Mouse (Mus musculus): ENCODE measurements around the gene Rps11.
"Not testable (repeated sequence)": the region's sequence is repeated elsewhere in the genome, so short reads cannot be mapped to it uniquely, and the experiment has no call there.

Rps11 gene

GRCm38 (mm10) chr7:45112529-45112928 is 11.7 kb downstream of the Rps11 start:
- no peak for DNase-seq (ENCODE audit: extremely low read depth, low read depth, low spot score)

DNA sequence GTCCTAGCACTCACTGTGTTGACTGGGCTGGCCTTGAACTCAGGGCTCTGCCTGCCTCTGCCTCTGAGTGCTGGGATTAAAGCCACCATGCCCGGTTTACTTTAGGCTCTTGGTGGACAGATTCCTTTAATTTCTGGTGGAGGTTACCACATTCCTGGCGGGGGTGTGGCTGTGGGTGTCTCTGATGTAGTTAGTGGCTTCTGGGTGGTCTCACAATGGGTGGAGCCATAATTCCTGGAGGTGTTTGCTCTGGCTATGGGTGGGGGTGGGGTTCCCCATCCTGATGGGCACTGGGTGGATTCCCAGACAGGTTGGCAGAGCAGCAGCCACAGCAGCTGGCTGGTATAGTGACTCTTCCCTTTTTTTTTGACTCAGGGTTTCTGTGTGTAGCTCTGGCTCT is 12.3 kb downstream of the Rps11 start:
- DNase-seq (ENCODE audit: extremely low read depth, low read depth, low spot score), result no peak

DNA sequence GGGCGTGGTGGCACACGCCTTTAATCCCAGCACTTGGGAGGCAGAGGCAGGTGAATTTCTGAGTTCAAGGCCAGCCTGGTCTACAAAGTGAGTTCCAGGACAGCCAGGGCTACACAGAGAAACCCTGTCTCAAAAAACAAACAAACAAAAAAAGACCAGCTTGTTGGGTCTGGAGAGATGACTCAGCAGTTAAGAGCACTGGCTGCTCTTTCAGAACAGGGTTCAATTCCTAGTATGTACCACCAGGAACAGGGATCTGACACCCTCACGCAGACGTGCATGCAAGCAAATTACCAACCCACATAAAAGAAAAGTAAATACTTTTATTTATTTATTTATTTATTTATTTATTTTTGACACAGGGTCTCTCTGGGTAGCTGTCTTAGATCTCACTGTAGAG is 14.2 kb downstream of the Rps11 start:
- not testable (repeated sequence) for DNase-seq (ENCODE audit: extremely low read depth, low read depth, low spot score)

DNA sequence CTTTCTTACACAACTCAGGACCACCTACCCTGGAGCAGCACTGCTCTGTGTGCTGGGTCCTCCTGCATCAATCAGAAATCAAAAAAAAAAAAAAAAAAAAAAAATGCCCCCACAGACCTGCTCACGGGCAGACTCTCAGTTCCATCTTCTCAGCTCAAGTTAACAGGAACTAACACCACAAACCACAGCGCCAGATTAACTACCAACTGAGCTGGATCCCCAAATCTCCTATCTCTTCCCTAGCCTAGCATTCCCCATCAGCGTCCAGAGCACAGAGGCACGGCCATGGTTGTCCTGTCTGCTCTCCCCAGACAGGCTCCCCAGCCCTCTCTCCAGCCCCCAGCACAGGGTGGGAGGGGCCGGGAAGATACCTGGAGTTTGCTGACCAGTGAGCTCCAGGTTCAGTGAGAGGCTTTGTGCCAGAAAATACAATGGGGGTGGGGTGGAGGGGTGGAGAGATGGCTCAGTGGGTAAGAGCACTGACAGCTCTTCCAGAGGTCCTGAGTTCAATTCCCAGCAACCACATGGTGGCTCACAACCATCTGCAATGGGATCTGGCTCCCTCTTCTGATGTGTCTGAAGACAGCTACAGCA is 17.1 kb downstream of the Rps11 start:
- no peak for DNase-seq (ENCODE audit: extremely low read depth, low read depth, low spot score)

DNA sequence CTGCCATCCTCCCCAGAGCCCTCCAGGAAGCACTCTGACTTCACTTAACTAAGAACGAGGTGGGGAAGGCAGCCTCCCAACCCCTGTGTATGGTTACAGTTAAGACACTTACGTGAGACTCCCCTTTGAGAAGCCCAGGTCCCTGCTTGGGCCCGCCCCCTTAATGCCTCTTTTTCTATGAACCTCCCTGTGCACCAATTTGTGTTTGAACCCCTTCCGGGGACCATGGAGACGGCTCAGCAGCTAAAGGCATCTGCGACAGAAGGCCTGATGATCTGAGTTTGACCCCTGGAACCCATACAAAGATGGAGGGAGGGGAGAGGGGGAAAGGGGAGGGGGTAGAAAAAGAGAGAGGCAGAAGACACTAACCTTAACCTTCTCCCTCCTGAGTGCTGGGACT is 17.8 kb downstream of the Rps11 start:
- DNase-seq (ENCODE audit: extremely low read depth, low read depth, low spot score), result no peak

- no peak for DNase-seq (ENCODE audit: extremely low read depth, low read depth, low spot score)
These were observed 18.7 kb downstream of the Rps11 start for GRCm38 (mm10) chr7:45105491-45105890.

DNA sequence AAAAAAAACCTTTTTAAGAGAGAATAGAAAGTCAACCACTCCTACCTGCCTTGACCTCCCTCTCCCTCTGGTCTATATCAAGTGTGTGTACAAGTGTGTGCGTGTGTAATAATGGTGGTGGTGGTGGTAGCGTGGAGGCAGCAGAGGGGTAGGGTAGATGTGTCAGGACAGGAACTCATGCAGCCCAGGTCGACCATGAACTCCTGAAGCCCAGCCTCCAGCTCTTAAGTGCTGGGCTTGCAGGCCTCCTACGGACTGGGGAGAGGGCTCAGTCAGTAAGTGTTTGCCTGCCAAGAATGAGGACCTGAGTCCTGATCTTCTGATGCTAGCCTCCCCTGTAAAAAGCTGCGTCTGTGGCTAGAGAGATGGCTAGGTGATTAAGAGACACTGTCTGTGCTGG is 19.3 kb downstream of the Rps11 start:
- no peak for DNase-seq (ENCODE audit: extremely low read depth, low read depth, low spot score)

DNA sequence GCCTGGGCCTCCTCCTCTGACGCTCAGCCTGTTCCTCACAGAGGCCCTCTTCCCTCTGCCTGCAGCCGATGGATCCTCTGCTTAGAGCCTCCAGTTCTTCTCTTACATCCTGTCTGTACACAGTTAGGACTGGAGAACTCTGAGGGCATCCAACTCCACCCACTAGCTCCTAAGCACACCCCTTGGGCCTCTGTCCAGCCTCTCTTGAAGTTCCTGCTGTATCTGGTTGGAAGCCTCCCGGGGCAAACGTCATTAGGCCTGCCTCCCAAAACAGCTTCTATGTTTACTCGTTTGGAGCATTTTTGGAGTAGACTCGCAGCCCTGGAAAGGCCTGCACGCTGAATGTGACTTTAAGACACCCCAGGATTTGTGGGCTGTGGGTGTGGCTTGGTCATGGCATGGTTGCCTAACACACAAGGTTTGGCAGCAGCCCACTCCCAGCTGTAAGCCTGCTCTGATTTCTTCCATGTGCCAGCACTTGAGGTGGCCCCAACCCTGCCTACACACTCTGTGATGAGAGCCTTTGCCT is 20.5 kb downstream of the Rps11 start, which contains the start of gene Fcgrt:
Gene Fcgrt, minus strand, starts transcription at position 200 of the 529 bp plus-strand sequence.
- DNase-seq (ENCODE audit: extremely low read depth, low read depth, low spot score), result peak; percentile 94

- no peak for DNase-seq (ENCODE audit: extremely low read depth, low read depth, low spot score)
These were observed 21.2 kb downstream of the Rps11 start for GRCm38 (mm10) chr7:45102940-45103585.

GRCm38 (mm10) chr7:45102441-45102840 is 21.8 kb downstream of the Rps11 start:
- DNase-seq (ENCODE audit: extremely low read depth, low read depth, low spot score), result no peak

- DNase-seq (ENCODE audit: extremely low read depth, low read depth, low spot score), result no peak
These were observed 24.2 kb downstream of the Rps11 start for GRCm38 (mm10) chr7:45100046-45100445.

- DNase-seq (ENCODE audit: extremely low read depth, low read depth, low spot score), result no peak
These were observed 25.5 kb downstream of the Rps11 start for GRCm38 (mm10) chr7:45098541-45099240.

DNA sequence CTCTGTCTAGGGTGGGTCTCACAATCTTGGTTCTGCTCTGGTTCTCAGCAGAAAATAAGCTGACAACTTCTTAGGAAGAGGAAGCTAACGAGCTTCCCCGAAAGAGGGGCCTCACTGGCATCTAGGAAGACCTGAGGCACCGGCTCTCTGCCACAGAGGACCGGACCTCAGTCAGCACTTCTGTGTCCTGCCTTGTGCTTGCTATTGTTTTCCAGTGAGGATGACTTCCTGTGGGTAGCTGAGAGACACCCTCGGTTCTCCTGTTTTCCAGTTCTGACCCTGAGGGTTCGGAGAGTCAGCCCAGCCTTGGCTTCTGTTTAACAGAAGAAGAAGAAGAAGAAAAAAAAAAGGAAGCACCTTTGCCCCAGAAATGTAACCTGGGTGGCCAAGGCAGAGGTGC is 26.8 kb downstream of the Rps11 start:
- DNase-seq (ENCODE audit: extremely low read depth, low read depth, low spot score), result no peak

GRCm38 (mm10) chr7:45095965-45096364 is 28.3 kb downstream of the Rps11 start:
- DNase-seq (ENCODE audit: extremely low read depth, low read depth, low spot score), result not testable (repeated sequence)

DNA sequence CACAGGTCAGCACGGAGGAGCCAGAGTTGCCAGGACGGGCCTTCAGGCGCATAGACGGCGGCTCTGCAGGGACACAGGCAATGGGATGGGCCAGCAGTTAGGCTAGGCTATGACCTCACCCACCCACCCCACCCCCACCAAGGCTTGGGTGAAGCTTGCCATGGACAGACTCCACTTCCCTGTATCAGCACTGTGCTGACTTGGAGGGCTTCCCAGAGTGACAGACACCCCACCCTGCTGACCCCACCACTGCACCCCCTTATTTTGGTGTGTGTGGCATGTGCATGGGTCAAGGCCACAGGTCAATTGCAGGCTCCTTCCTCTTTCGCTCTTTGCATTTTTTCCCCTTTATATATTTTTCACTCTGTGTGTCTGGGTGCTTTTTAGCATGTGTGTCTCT is 28.9 kb downstream of the Rps11 start:
- DNase-seq (ENCODE audit: extremely low read depth, low read depth, low spot score), result no peak

DNA sequence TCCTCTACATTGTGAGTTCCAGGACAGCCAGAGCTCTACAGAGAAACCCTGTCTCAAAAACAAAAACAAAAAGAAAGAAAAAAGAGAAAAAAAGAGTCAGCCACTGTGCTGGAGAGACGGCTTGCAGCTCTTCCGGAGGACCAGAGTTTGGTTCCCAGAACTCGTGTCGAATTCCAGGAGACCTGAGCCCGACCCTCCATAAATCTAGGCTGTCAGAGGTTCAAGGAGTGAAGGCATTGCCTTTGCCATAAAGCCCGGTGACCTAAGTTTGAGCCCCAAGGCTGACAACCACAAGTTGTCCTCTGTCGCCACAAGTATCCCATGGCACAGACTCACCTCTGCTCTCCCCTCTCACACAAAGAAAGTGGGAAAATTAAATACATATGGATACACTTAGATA is 30.1 kb downstream of the Rps11 start:
- DNase-seq (ENCODE audit: extremely low read depth, low read depth, low spot score), result no peak

DNA sequence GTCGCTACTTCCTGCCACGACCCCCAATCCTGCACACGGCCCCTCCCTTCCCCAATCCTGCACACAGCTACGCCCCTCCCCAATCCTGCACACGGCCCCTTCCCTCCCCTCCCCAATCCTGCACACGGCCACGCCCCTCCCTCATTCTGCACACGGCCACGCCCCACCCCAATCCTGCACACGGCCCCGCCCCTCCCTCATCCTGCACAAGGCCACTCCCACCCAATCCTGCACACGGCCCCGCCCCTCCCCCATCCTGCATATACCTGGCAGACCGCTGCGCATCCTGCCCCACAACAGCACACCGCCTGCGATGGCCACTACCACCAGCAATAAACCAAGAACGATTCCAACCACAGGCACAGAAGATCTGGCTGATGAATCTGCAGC is 30.7 kb downstream of the Rps11 start:
- DNase-seq (ENCODE audit: extremely low read depth, low read depth, low spot score), result no peak

DNA sequence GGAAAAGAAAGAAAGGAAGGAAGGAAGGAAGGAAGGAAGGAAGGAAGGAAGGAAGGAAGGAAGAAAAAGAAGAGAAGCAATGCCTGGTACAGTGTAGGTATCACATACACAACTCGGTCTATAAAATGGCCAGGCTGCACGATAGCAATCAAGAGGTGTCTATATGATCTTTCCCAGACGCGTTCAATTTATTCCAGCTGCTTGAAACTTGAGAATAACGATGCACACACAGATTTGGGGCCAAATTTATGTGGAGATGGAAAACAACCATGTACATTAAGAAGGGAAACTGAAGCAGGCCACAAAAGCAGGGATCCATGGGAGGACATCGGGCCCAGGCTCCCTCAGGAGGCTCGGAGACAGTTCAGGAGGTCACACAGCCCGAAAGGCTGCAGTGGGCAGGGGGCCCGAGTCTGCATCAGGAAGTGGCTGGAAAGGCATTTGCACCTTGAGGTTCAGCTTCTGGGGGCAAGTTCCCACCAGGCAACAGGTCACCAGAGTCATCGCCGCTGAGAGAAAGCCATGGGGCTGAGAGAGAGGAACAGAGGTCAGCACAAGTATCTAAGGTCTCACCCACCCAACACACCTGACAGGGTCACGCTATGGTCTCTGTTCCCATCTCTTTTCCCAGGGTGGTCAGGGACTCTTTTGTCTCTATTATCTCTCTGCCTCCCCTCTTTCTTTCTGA is 31.3 kb downstream of the Rps11 start:
- DNase-seq (ENCODE audit: extremely low read depth, low read depth, low spot score), result no peak

- DNase-seq (ENCODE audit: extremely low read depth, low read depth, low spot score), result no peak
These were observed 32.2 kb downstream of the Rps11 start, which contains the start of gene Rcn3 for GRCm38 (mm10) chr7:45092048-45092447. TSS of gene Rcn3 (minus strand) at chr7:45092221.

GRCm38 (mm10) chr7:45091001-45091990 is 32.9 kb downstream of the Rps11 start:
- no peak for DNase-seq (ENCODE audit: extremely low read depth, low read depth, low spot score)
